ENCODE assay signal across 11 mouse cellular contexts in the genomic region with DNA sequence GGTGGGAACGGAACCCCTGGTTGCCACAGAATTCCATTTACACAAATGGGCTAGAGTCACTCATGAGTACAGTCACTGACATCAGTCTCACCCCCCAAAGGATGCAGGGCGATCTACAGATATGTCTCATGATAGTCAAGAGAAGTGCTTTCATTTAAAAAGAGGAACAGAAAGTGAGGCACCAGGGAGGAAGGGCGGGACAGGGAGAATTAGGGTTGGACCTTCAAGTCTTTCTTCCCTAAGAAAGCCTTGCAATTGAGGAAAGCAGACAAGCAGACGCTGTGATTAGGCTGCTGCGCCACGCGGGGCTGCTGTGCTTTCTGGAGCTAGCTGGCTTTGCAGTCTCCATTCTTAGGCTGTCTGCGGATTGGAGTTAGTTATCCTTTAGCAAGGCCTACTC. TPM values are rescaled to one million over a fixed set of nuclear protein-coding genes. Genes with fewer than 3 reads are reported as not detected.
DNase-seq lines count a peak whose midpoint lies in the region; ATAC-seq and TF ChIP-seq lines count a peak whose summit lies in the region.
"Had no signal": no experiment of that assay in that cellular context is flagged by ENCODE, and none has a peak within 500 bp of the region (broad histone marks: within the 10 kb centered on the region; RNA-seq: fewer than 3 reads in every experiment).

No protein-coding gene starts in this region.

- H3K4me3 ChIP-seq in midbrain, postnatal 0 days (ENCODE audit: low read depth, low read length), result no peak overlapping the region
- H3K4me3 ChIP-seq in midbrain, embryonic 14.5 days (replicated peaks; ENCODE audit: low read depth, low read length), result no peak overlapping the region
- H3K4me3 ChIP-seq: limb, embryonic 12.5 days; neural tube, embryonic 13.5 days had no signal

- H3K4me2 ChIP-seq in midbrain, postnatal 0 days (ENCODE audit: low read depth, low read length, poor library complexity, severe bottlenecking), result no peak overlapping the region
- no peak overlapping the region for H3K4me2 ChIP-seq in midbrain, embryonic 14.5 days (ENCODE audit: low read length)
- H3K4me2 ChIP-seq: limb, embryonic 12.5 days; neural tube, embryonic 13.5 days had no signal

- H3K27me3 ChIP-seq in midbrain, postnatal 0 days (ENCODE audit: insufficient read depth, low read length), result no peaks in the 10 kb centered on the region
- no peaks in the 10 kb centered on the region for H3K27me3 ChIP-seq in midbrain, embryonic 14.5 days (ENCODE audit: control insufficient read depth, insufficient read depth, low read length)
- H3K27me3 ChIP-seq: limb, embryonic 12.5 days; neural tube, embryonic 13.5 days had no signal

- H3K9me3 ChIP-seq in midbrain, postnatal 0 days (ENCODE audit: low read length), result no peaks in the 10 kb centered on the region
- no peaks in the 10 kb centered on the region for H3K9me3 ChIP-seq in midbrain, embryonic 14.5 days (ENCODE audit: control insufficient read depth, low read length)
- H3K9me3 ChIP-seq: limb, embryonic 12.5 days; neural tube, embryonic 13.5 days had no signal

- intact Hi-C loops in gastrocnemius, postnatal 14 days (cut with DNase I; ENCODE audit: low total_unique reads), result loop anchor here (10.0 kb wide), 1 partner anchor 163 kb away; no protein-coding TSS in a partner anchor

- peak; percentile 27 for DNase-seq in gastrocnemius, postnatal 14 days
- DNase-seq in gastrocnemius, postnatal 25 days, result no peak
- no peak for DNase-seq in midbrain, postnatal 0 days (ENCODE audit: low spot score)
- no peak for DNase-seq in midbrain, embryonic 14.5 days
- DNase-seq in brain, embryonic 14.5 days (ENCODE audit: low read depth), result peak; percentile 37
- peak; percentile 51 to 71 for DNase-seq in spleen, postnatal 36 days (ENCODE audit: low spot score in 2 of 2)
- no peak for DNase-seq in thymus, adult 18-20 months
- no peak for DNase-seq in c-Kit-positive CD71-positive TER-119-positive erythroid progenitor cells, embryonic 14.5 days (ENCODE audit: low spot score)
- DNase-seq: kidney, adult 18-20 months had no signal

- H3K4me1 ChIP-seq in midbrain, postnatal 0 days (ENCODE audit: insufficient read depth, low read length), result no peaks in the 10 kb centered on the region
- no peaks in the 10 kb centered on the region for H3K4me1 ChIP-seq in midbrain, embryonic 14.5 days (ENCODE audit: control insufficient read depth, insufficient read depth, low read length)

- H3K27ac ChIP-seq in midbrain, postnatal 0 days (ENCODE audit: low read depth, low read length), result no peak overlapping the region
- no peak overlapping the region for H3K27ac ChIP-seq in midbrain, embryonic 14.5 days (replicated peaks; ENCODE audit: low read depth, low read length)
- H3K27ac ChIP-seq: limb, embryonic 12.5 days; neural tube, embryonic 13.5 days had no signal

- no peak for ATAC-seq in midbrain, postnatal 0 days (ENCODE audit: low FRiP score)
- ATAC-seq in midbrain, embryonic 14.5 days (ENCODE audit: low FRiP score, low TSS enrichment), result no peak

- 50% methylated on average over 8 of the region's 8 CpGs for WGBS in midbrain, postnatal 0 days
- 48% methylated on average over 8 of the region's 8 CpGs for WGBS in midbrain, embryonic 14.5 days

- H3K36me3 ChIP-seq in midbrain, postnatal 0 days (ENCODE audit: insufficient read depth, low read length), result no peaks in the 10 kb centered on the region
- no peaks in the 10 kb centered on the region for H3K36me3 ChIP-seq in midbrain, embryonic 14.5 days (ENCODE audit: control insufficient read depth, insufficient read depth, low read length)
- H3K36me3 ChIP-seq: limb, embryonic 12.5 days; neural tube, embryonic 13.5 days had no signal

- H3K9ac ChIP-seq in midbrain, postnatal 0 days (replicated peaks; ENCODE audit: low read length, poor library complexity, severe bottlenecking), result no peak overlapping the region
- H3K9ac ChIP-seq in midbrain, embryonic 14.5 days (replicated peaks; ENCODE audit: low read length), result no peak overlapping the region
- H3K9ac ChIP-seq: limb, embryonic 12.5 days; neural tube, embryonic 13.5 days had no signal

- TF ChIP-seq CTCF in midbrain, postnatal 0 days (IDR thresholded peaks at IDR 0.05), result peak; percentile 36
- no peak for TF ChIP-seq CTCF in brain, embryonic 14.5 days (IDR thresholded peaks at IDR 0.05; ENCODE audit: borderline replicate concordance, extremely low read depth, insufficient read depth, insufficient read length)

- no peak for TF ChIP-seq POLR2A in brain, embryonic 14.5 days (IDR thresholded peaks at IDR 0.05; ENCODE audit: borderline replicate concordance, extremely low read depth, insufficient read depth, insufficient read length, poor library complexity, severe bottlenecking)

RNA-seq across cellular contexts. Expression of a gene that starts 8.2 kb away (rescaled TPM):
- total RNA-seq in gastrocnemius, postnatal 14 days (2021), result 10 to 100 TPM; 19.9 to 21.2 TPM
- 10 to 100 TPM; 25.6 to 32.3 TPM for total RNA-seq in gastrocnemius, postnatal 25 days (2021)
- 8.9 and 16.4 TPM in 2 replicates for total RNA-seq in midbrain, postnatal 0 days (2014; rRNA removed)
- 8.6 and 8.7 TPM in 2 replicates for polyA plus RNA-seq in midbrain, postnatal 0 days (2015; fragmentation: Nextera tagmentation; extraction: Ambion mirVana)
- 6.5 and 10.5 TPM in 2 replicates for polyA plus RNA-seq in midbrain, embryonic 14.5 days (2014; fragmentation: Nextera tagmentation; extraction: Ambion mirVana)
- polyA plus RNA-seq in brain, embryonic 14.5 days (2012; rRNA removed), result 14.0 and 15.0 TPM in 2 replicates

RNA-seq across cellular contexts. Expression of a gene that starts 22.9 kb away (rescaled TPM):
- 10 to 100 TPM; 15.6 to 18.8 TPM for total RNA-seq in gastrocnemius, postnatal 14 days (2021)
- total RNA-seq in gastrocnemius, postnatal 25 days (2021), result 1 to 10 TPM; 8.6 to 10.0 TPM
- total RNA-seq in midbrain, postnatal 0 days (2014; rRNA removed), result 19.5 and 31.7 TPM in 2 replicates
- 32.8 and 35.1 TPM in 2 replicates for polyA plus RNA-seq in midbrain, postnatal 0 days (2015; fragmentation: Nextera tagmentation; extraction: Ambion mirVana)
- polyA plus RNA-seq in midbrain, embryonic 14.5 days (2014; fragmentation: Nextera tagmentation; extraction: Ambion mirVana), result 21.4 and 25.0 TPM in 2 replicates
- polyA plus RNA-seq in brain, embryonic 14.5 days (2012; rRNA removed), result 26.0 and 38.9 TPM in 2 replicates

Comparison
In these comparisons a context has a peak if more than half of its experiments do, and no peak if none do; other contexts are left out.
1. DNase-seq: peak in gastrocnemius, postnatal 14 days (single experiment), brain, embryonic 14.5 days (single experiment) and spleen, postnatal 36 days (2 of 2); none in gastrocnemius, postnatal 25 days (single experiment), midbrain, postnatal 0 days (single experiment), midbrain, embryonic 14.5 days (single experiment), thymus, adult 18-20 months (0 of 2) and c-Kit-positive CD71-positive TER-119-positive erythroid progenitor cells, embryonic 14.5 days (single experiment).